Mouse (Mus musculus) adipose tissue, adult 10 weeks (tissue): Measurements from ENCODE around the gene Galk1. TPM values are rescaled to one million over a fixed set of nuclear protein-coding genes. Genes with fewer than 3 reads are reported as not detected.

Experiments
- polyA plus RNA-seq: library from polyadenylated mRNA; stranded (reverse); fragments of 350-450 nt; fragmentation: Illumina TruSeq; extraction: RNeasy Lipid Tissue Mini Kit (QIAGEN cat#74804); gene quantifications from one replicate; pipeline ENCODE4 v1.2.3, GENCODE M21; 2014; ENCODE audit warnings: low read depth, low replicate concordance

Gene Galk1
- 36.9 TPM for polyA plus RNA-seq

DNA sequence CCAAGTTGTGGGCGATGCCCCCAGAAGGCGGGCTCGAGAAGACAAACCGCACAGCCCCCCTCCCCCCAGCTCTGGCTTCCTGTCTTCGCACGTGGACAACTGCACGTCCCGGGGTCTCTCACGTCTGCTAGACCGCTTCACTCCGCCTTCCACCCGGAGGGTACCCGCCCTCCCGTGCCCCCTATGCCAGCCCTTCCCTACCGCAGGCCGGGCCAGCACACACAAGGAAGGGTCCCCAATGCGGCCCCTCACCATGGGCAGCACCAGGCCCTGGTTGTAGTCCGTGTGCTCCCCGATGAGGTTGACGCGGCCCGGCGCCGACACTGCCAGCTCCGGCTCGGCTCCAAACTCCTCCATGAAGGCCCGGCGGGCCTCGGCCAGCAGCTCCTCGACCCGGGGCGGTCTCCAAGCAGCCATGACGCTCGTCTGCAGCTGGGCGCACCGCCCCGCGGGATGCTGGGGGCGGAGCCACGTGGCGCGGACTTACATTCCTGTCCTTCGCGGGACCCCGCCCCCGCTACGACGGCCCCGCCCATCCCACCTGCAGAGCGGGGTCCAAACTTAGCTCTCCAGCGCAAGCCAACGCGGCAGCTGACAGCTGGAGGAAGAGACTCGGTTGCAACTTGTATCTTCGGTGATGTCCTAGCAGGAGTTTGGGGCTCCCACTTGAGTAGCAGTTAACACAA, at the start of gene Galk1:
TSS of gene Galk1 (minus strand) at position 458 of the 686 bp plus-strand sequence.

DNA sequence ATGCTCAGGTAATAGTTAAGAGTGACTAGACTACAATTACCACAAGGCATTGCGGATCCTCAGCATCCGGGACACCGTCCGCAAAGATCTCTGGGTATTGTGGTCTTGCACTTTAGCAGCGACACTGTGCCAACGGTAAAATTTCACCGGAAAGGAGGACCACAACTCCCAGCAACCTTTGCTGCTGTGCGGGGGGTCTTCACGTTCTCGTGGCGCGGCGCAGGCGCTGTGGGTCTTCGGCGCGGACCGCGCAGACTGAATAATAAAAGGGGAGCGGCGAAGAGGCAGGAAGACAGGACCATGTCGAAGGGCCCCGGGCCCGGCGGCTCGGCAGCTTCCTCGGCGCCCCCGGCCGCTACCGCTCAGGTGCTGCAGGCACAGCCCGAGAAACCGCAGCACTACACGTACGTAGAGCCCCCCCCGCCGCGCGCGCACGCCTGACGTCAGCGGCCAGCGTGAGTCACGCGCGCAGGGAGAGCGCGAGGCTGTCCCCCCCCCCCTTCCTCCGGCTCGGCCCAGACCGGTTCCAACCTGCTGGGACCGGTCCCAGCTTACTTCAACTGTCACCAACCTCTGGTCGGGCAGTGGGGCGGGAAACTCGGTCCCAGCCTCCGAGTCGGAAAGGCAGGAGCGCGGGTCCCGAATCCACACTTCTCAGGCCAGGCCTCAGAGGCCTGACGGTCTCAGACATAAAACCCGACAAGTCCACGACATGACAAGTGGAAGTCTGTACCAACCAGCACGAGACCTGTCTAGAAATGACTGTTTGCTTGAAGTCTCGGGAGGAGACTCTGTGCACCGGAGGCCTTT, 17.8 kb upstream of the Galk1 start, which contains the start of gene Unk:
TSS of gene Unk (plus strand) at position 235 of the 810 bp plus-strand sequence.

DNA sequence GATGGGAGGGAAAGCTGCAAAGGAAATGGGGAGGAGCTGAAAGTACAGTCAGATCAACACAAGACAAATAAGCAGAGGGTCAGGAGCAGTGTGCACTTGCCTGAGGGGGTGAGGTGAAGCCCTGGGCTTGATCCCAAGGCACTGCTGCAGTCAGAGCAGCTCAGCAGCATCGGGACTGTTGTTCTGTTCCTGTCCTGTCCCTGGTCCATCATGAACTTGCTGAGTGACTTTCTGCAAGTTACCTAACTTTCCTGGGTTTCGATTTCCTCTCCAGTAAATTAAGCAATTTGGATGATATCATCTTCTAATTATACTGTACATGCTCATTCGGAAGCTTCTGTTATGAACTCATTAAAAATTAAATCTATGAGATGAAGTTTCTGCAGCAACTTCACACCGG, 15.2 kb upstream of the Galk1 start, which contains the start of gene H3f3b:
TSS of gene H3f3b (minus strand) at position 207 of the 400 bp plus-strand sequence.

DNA sequence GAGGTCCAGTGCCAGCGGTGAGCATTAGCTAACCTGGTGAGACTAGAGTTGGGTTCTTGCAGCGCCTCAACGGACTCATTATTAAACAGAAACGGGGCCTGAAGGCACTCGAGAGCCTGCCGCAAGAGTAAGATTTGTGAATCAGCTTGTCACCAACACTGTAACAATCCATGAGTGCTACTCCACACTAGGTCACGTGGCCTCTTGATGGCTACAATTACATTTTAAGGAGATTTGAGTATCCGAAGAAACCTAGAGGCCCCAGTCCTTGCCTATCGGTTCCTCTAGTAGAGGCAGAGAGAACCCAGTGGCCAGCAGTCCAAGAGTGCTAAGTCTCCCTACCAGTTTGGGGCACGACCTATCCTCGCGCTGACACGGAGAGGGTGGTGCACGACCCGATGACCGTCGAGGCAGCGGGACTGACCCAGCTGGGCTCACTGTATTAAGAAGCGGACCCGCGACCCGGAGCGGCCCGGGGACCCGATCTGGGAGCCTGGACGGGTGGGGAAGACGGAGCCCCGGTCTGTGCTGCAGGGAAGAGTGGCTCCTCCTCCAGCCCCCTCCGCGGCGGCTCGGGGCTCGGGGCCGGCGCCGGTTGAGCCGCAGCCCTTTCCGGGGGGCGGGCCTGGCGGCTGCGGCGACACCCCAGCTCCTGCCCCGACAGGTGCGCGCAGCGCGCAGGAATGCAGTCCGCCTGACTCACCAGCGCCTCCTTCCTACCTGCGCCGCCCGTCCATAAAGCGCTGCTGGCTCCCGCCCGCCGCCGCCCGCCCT, 38.0 kb downstream of the Galk1 start, which contains the start of gene Itgb4:
TSS of gene Itgb4 (plus strand) at position 401 of the 774 bp plus-strand sequence.

Other genes with a start within 250 kb of the Galk1 start
- gene Tmem94, start 247.3 kb downstream of the Galk1 start, polyA plus RNA-seq, result 33.3 TPM
- 38.2 TPM for gene Caskin2, start 199.1 kb downstream of the Galk1 start, polyA plus RNA-seq
- 12.0 TPM for gene Tsen54, start 198.0 kb downstream of the Galk1 start, polyA plus RNA-seq
- 66.4 TPM for gene Llgl2, start 188.7 kb downstream of the Galk1 start, polyA plus RNA-seq
- gene Myo15b, start 154.3 kb downstream of the Galk1 start, polyA plus RNA-seq, result 13.7 TPM
- 13.8 TPM for gene Smim5, start 112.8 kb downstream of the Galk1 start, polyA plus RNA-seq
- 1.4 TPM for gene Smim6, start 100.7 kb downstream of the Galk1 start, polyA plus RNA-seq
- 30.6 TPM for gene Sap30bp, start 79.4 kb downstream of the Galk1 start, polyA plus RNA-seq
- 22.9 TPM for gene Recql5, start 79.2 kb downstream of the Galk1 start, polyA plus RNA-seq
- gene Itgb4, start 38.0 kb downstream of the Galk1 start, polyA plus RNA-seq, result 7.7 TPM
- gene H3f3b, start 15.2 kb upstream of the Galk1 start, polyA plus RNA-seq, result 364 TPM
- gene Unk, start 17.6 kb upstream of the Galk1 start, polyA plus RNA-seq, result 20.0 TPM
- 1.3 TPM for gene Unc13d, start 65.2 kb upstream of the Galk1 start, polyA plus RNA-seq
- 150 TPM for gene Wbp2, start 74.3 kb upstream of the Galk1 start, polyA plus RNA-seq
- 27.7 TPM for gene Trim47, start 114.5 kb upstream of the Galk1 start, polyA plus RNA-seq
- gene Trim65, start 118.4 kb upstream of the Galk1 start, polyA plus RNA-seq, result 6.0 TPM
- 40.8 TPM for gene Mrpl38, start 126.1 kb upstream of the Galk1 start, polyA plus RNA-seq
- gene Fbf1, start 155.4 kb upstream of the Galk1 start, polyA plus RNA-seq, result 39.1 TPM
- 46.2 TPM for gene Ten1, start 186.1 kb upstream of the Galk1 start, polyA plus RNA-seq
- gene Acox1, start 186.3 kb upstream of the Galk1 start, polyA plus RNA-seq, result 213 TPM
- 2.0 TPM for gene Evpl, start 225.4 kb upstream of the Galk1 start, polyA plus RNA-seq